In the genomic region with DNA sequence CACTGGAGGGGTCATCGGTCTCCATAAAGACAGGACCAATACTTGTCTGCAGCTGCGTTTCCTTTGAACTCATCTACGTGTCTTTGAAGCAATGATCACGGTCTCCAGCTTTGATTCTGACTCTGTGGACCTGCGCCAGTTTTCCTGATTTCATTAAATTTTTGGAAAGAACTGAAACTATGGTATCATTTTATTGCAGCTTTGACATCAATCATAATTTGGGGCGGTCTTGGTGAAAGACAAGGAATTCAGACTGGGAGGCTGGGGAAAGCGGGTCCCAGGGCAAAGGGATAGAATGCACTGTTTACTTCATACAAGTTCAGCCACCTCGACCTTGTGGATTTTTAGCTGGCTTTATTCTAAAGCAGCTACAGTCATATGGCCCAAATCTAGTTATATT, we compare ENCODE assay signal across 18 mouse cellular contexts.
A peak's percentile ranks its signal among the peaks of the same experiment; 100 is the strongest.
DNase-seq lines count a peak whose midpoint lies in the region; ATAC-seq lines count a peak whose summit lies in the region.
"Had no signal": no experiment of that assay in that cellular context is flagged by ENCODE, and none has a peak within 500 bp of the region (broad histone marks: within the 10 kb centered on the region; RNA-seq: fewer than 3 reads in every experiment).

No protein-coding gene starts in this region.

- peak; percentile 15 for DNase-seq in gastrocnemius, postnatal 14 days
- no peak for DNase-seq in gastrocnemius, postnatal 36 days
- DNase-seq in kidney, adult 8-10 months, result no peak
- DNase-seq in lung, postnatal 4 days, result peak; percentile 42 to 54
- DNase-seq in cerebellum, adult 11 months, result no peak
- no peak for DNase-seq in left cerebral cortex, postnatal 25 days (ENCODE audit: low spot score in 2 of 2)
- DNase-seq: adrenal gland, postnatal 25 days; cerebellum, postnatal 14 days; forebrain, postnatal 0 days; retina, postnatal 1 day; thymus, postnatal 25 days had no signal

- no peak overlapping the region for H3K4me2 ChIP-seq in kidney, embryonic 14.5 days (replicated peaks; ENCODE audit: low read depth, low read length)
- no peak overlapping the region for H3K4me2 ChIP-seq in kidney, embryonic 15.5 days
- H3K4me2 ChIP-seq: midbrain, embryonic 11.5 days; neural tube, embryonic 15.5 days had no signal

- 73% methylated on average over 8 of the region's 8 CpGs for WGBS in kidney, embryonic 14.5 days
- 68% methylated on average over 8 of the region's 8 CpGs for WGBS in kidney, embryonic 15.5 days

- no peak for ATAC-seq in kidney, embryonic 14.5 days (ENCODE audit: low FRiP score, low TSS enrichment)
- no peak for ATAC-seq in kidney, embryonic 15.5 days (replicated peaks; ENCODE audit: low FRiP score)
- ATAC-seq: activated CD4-positive, CD25-positive, alpha-beta regulatory T cell, adult 4 months; forebrain, postnatal 0 days had no signal

- peak overlapping the region; percentile 27; the same call in 1 of the 2 replicates for H3K27ac ChIP-seq in kidney, embryonic 14.5 days (ENCODE audit: low read depth, low read length)
- peak overlapping the region; percentile 94 for H3K27ac ChIP-seq in kidney, embryonic 15.5 days
- H3K27ac ChIP-seq: limb, embryonic 10.5 days; liver, embryonic 14.5 days; neural tube, embryonic 15.5 days had no signal

- H3K36me3 ChIP-seq in kidney, embryonic 14.5 days (ENCODE audit: control insufficient read depth, insufficient read depth, low read length), result no peaks in the 10 kb centered on the region
- H3K36me3 ChIP-seq in kidney, embryonic 15.5 days, result no peaks in the 10 kb centered on the region
- H3K36me3 ChIP-seq: neural tube, embryonic 15.5 days had no signal

- H3K4me1 ChIP-seq in kidney, embryonic 14.5 days (ENCODE audit: control insufficient read depth, insufficient read depth, low read length), result peaks cover 49% of the 10 kb centered on the region
- H3K4me1 ChIP-seq in kidney, embryonic 15.5 days, result peaks cover 62% of the 10 kb centered on the region
- H3K4me1 ChIP-seq: neural tube, embryonic 15.5 days had no signal

- no peak overlapping the region for H3K4me3 ChIP-seq in kidney, embryonic 14.5 days (ENCODE audit: low read length)
- no peak overlapping the region for H3K4me3 ChIP-seq in kidney, embryonic 15.5 days (replicated peaks)
- H3K4me3 ChIP-seq: limb, embryonic 10.5 days; neural tube, embryonic 15.5 days had no signal

- no peak overlapping the region for H3K9ac ChIP-seq in kidney, embryonic 14.5 days (ENCODE audit: low read depth, low read length)
- no peak overlapping the region for H3K9ac ChIP-seq in kidney, embryonic 15.5 days
- H3K9ac ChIP-seq: forebrain, postnatal 0 days; liver, embryonic 14.5 days; neural tube, embryonic 15.5 days had no signal

- no peaks in the 10 kb centered on the region for H3K27me3 ChIP-seq in kidney, embryonic 14.5 days (ENCODE audit: control insufficient read depth, insufficient read depth, low read length)
- no peaks in the 10 kb centered on the region for H3K27me3 ChIP-seq in kidney, embryonic 15.5 days
- H3K27me3 ChIP-seq: neural tube, embryonic 15.5 days had no signal

- intact Hi-C loops in gastrocnemius, postnatal 14 days (cut with DNase I; ENCODE audit: low total_unique reads), result no loop called here
- intact Hi-C loops in gastrocnemius, postnatal 36 days (cut with DNase I), result no loop called here
- intact Hi-C loops in left cerebral cortex, postnatal 25 days (cut with DNase I), result no loop called here

- H3K9me3 ChIP-seq in kidney, embryonic 14.5 days (ENCODE audit: control insufficient read depth, low read length), result no peaks in the 10 kb centered on the region
- no peaks in the 10 kb centered on the region for H3K9me3 ChIP-seq in kidney, embryonic 15.5 days (replicated peaks)
- H3K9me3 ChIP-seq: limb, embryonic 10.5 days; neural tube, embryonic 15.5 days had no signal

Comparison
In these comparisons a context has a peak if more than half of its experiments do, and no peak if none do; other contexts are left out.
1. DNase-seq: peak in gastrocnemius, postnatal 14 days (single experiment) and lung, postnatal 4 days (2 of 2); none in gastrocnemius, postnatal 36 days (0 of 2), kidney, adult 8-10 months (0 of 2), cerebellum, adult 11 months (single experiment) and left cerebral cortex, postnatal 25 days (0 of 2).